Mouse (Mus musculus) intestine, embryonic 16.5 days (tissue): ENCODE data around the gene Kcnip1. TPM values are rescaled to one million over a fixed set of nuclear protein-coding genes. Genes with fewer than 3 reads are reported as not detected.
A peak's percentile ranks its signal among the peaks of the same experiment; 100 is the strongest.

ENCODE experiments used
- ATAC-seq: fragments of 200-750 bp; cut with Nextera tagmentation; 2 replicates; pipeline ENCODE4 v1.8.0; 2017; ENCODE audit warnings: moderate TSS enrichment, moderate library complexity
- H3K27ac ChIP-seq: fragments of 300-500 bp; sonication (generic); 2 replicates; pipeline ENCODE4 v1.5.1; 2014; ENCODE audit warnings: mild to moderate bottlenecking, low read length
- H3K27me3 ChIP-seq: fragments of 300-500 bp; sonication (generic); replicated peaks from 2 replicates; pipeline ENCODE4 v1.6.1; 2014; ENCODE audit warnings: low read length, control low read depth, mixed read lengths; ENCODE audit not compliant: control insufficient read depth, insufficient read depth
- H3K36me3 ChIP-seq: fragments of 300-500 bp; sonication (generic); 2 replicates; pipeline ENCODE4 v1.6.1; 2014; ENCODE audit warnings: low read length, control low read depth; ENCODE audit not compliant: control insufficient read depth, insufficient read depth
- H3K4me1 ChIP-seq: fragments of 300-500 bp; sonication (generic); 2 replicates; pipeline ENCODE4 v1.6.1; 2014; ENCODE audit warnings: low read length, control low read depth, mixed read lengths; ENCODE audit not compliant: control insufficient read depth, insufficient read depth
- H3K4me2 ChIP-seq: fragments of 300-500 bp; sonication (generic); 2 replicates; pipeline ENCODE4 v1.6.1; 2014; ENCODE audit warnings: low read depth, low read length, control low read depth
- H3K4me3 ChIP-seq: fragments of 300-500 bp; sonication (generic); 2 replicates; pipeline ENCODE4 v1.5.1; 2014; ENCODE audit warnings: mild to moderate bottlenecking, low read length
- H3K9ac ChIP-seq: fragments of 300-500 bp; sonication (generic); 2 replicates; pipeline ENCODE4 v1.6.1; 2014; ENCODE audit warnings: low read depth, low read length
- H3K9me3 ChIP-seq: fragments of 300-500 bp; sonication (generic); 2 replicates; pipeline ENCODE4 v1.6.1; 2016; ENCODE audit warnings: low read length, control low read depth; ENCODE audit not compliant: control insufficient read depth
- WGBS: fragments of 180-500 bp; shearing (Covaris S2); extraction: QIAGEN DNeasy Blood & Tissue Kit; methylation state at CpG from one replicate; pipeline ENCODE4 v1.1.7; 2014; 5-methylcytosine and 5-hydroxymethylcytosine counted together
- polyA plus RNA-seq: library from polyadenylated mRNA; unstranded; fragments of >200 nt; fragmentation: Nextera tagmentation; extraction: Ambion mirVana; gene quantifications from 2 replicates; pipeline ENCODE4 v1.2.1, GENCODE M21; 2015

The Kcnip1 gene
- polyA plus RNA-seq, 1 experiment from 2014 or later, result 8.9 TPM

GRCm38 (mm10) chr11:33902377-33902776 is 90.6 kb downstream of the Kcnip1 start:
- no peaks in the 10 kb centered on the region for H3K27me3 ChIP-seq
- ATAC-seq, result no peak
- H3K27ac ChIP-seq, result no peak overlapping the region
- no peaks in the 10 kb centered on the region for H3K36me3 ChIP-seq
- WGBS, result 72% methylated on average over 10 of the region's 10 CpGs
- H3K4me3 ChIP-seq, result no peak overlapping the region
- no peaks in the 10 kb centered on the region for H3K9me3 ChIP-seq
- H3K4me1 ChIP-seq, result no peaks in the 10 kb centered on the region
- no peak overlapping the region for H3K4me2 ChIP-seq
- no peak overlapping the region for H3K9ac ChIP-seq

GRCm38 (mm10) chr11:33901783-33902182 is 91.2 kb downstream of the Kcnip1 start:
- no peak for ATAC-seq
- WGBS, result 59% methylated on average over 2 of the region's 2 CpGs

GRCm38 (mm10) chr11:33891084-33891483 is 101.9 kb downstream of the Kcnip1 start:
- no peaks in the 10 kb centered on the region for H3K27me3 ChIP-seq
- H3K9me3 ChIP-seq, result no peaks in the 10 kb centered on the region
- H3K4me2 ChIP-seq, result no peak overlapping the region
- H3K4me3 ChIP-seq, result no peak overlapping the region
- no peaks in the 10 kb centered on the region for H3K36me3 ChIP-seq
- no peak for ATAC-seq
- no peak overlapping the region for H3K27ac ChIP-seq
- no peak overlapping the region for H3K9ac ChIP-seq
- H3K4me1 ChIP-seq, result no peaks in the 10 kb centered on the region
- 81% methylated on average over 4 of the region's 4 CpGs for WGBS

More at GRCm38 (mm10) chr11:33901783-33902182, 91.2 kb downstream of the Kcnip1 start:
- H3K4me1 ChIP-seq, result no peaks in the 10 kb centered on the region
- no peak overlapping the region for H3K27ac ChIP-seq
- H3K9me3 ChIP-seq, result no peaks in the 10 kb centered on the region
- H3K27me3 ChIP-seq, result no peaks in the 10 kb centered on the region
- H3K9ac ChIP-seq, result no peak overlapping the region
- no peak overlapping the region for H3K4me3 ChIP-seq
- H3K4me2 ChIP-seq, result no peak overlapping the region
- no peaks in the 10 kb centered on the region for H3K36me3 ChIP-seq

- Histone ChIP-seq H3K4me3 (no peak overlapping the region), H3K4me1 (no peaks in the 10 kb centered on the region), H3K4me2 (no peak overlapping the region), H3K36me3 (no peaks in the 10 kb centered on the region), H3K9ac (no peak overlapping the region), H3K27ac (no peak overlapping the region), H3K9me3 (no peaks in the 10 kb centered on the region), H3K27me3 (no peaks in the 10 kb centered on the region)
- WGBS, result 87% methylated on average over 2 of the region's 2 CpGs
- ATAC-seq, result no peak
Measured at GRCm38 (mm10) chr11:33890382-33890781, 102.6 kb downstream of the Kcnip1 start.

- no peak overlapping the region for H3K4me2 ChIP-seq
- no peaks in the 10 kb centered on the region for H3K27me3 ChIP-seq
- H3K9me3 ChIP-seq, result no peaks in the 10 kb centered on the region
- H3K9ac ChIP-seq, result no peak overlapping the region
- H3K27ac ChIP-seq, result no peak overlapping the region
- no peak for ATAC-seq
- WGBS, result 89% methylated on average over 3 of the region's 3 CpGs
- no peaks in the 10 kb centered on the region for H3K4me1 ChIP-seq
- H3K36me3 ChIP-seq, result no peaks in the 10 kb centered on the region
- no peak overlapping the region for H3K4me3 ChIP-seq
Measured at GRCm38 (mm10) chr11:33887660-33888059, 105.3 kb downstream of the Kcnip1 start.

GRCm38 (mm10) chr11:33885981-33886380 is 107.0 kb downstream of the Kcnip1 start:
- Histone ChIP-seq H3K4me3 (no peak overlapping the region), H3K9me3 (no peaks in the 10 kb centered on the region), H3K27me3 (no peaks in the 10 kb centered on the region), H3K27ac (no peak overlapping the region), H3K9ac (no peak overlapping the region), H3K4me2 (no peak overlapping the region), H3K4me1 (no peaks in the 10 kb centered on the region), H3K36me3 (no peaks in the 10 kb centered on the region)
- ATAC-seq, result no peak
- 86% methylated on average over 4 of the region's 4 CpGs for WGBS

GRCm38 (mm10) chr11:33882731-33883328 is 110.1 kb downstream of the Kcnip1 start:
- Histone ChIP-seq H3K9me3 (no peaks in the 10 kb centered on the region), H3K27me3 (no peaks in the 10 kb centered on the region), H3K4me2 (no peak overlapping the region), H3K4me1 (no peaks in the 10 kb centered on the region), H3K27ac (no peak overlapping the region), H3K4me3 (no peak overlapping the region), H3K36me3 (no peaks in the 10 kb centered on the region), H3K9ac (no peak overlapping the region)
- ATAC-seq, result no peak
- WGBS, result 79% methylated on average over 5 of the region's 5 CpGs

- H3K9ac ChIP-seq, result no peak overlapping the region
- no peaks in the 10 kb centered on the region for H3K9me3 ChIP-seq
- no peak overlapping the region for H3K4me3 ChIP-seq
- no peaks in the 10 kb centered on the region for H3K36me3 ChIP-seq
- H3K4me2 ChIP-seq, result no peak overlapping the region
- ATAC-seq, result no peak
- no peak overlapping the region for H3K27ac ChIP-seq
- H3K27me3 ChIP-seq, result no peaks in the 10 kb centered on the region
- peaks cover 8% of the 10 kb centered on the region for H3K4me1 ChIP-seq
Measured at GRCm38 (mm10) chr11:33874925-33875324, 118.0 kb downstream of the Kcnip1 start.

- peak; percentile 97 for ATAC-seq
Measured at GRCm38 (mm10) chr11:33873071-33873781, 119.7 kb downstream of the Kcnip1 start.

More at GRCm38 (mm10) chr11:33873071-33873781, 119.7 kb downstream of the Kcnip1 start:
- Histone ChIP-seq H3K27ac (peak overlapping the region; percentile 59; the same call in 1 of the 2 replicates), H3K4me3 (no peak overlapping the region), H3K36me3 (no peaks in the 10 kb centered on the region), H3K27me3 (no peaks in the 10 kb centered on the region), H3K4me2 (no peak overlapping the region), H3K4me1 (peaks cover 8% of the 10 kb centered on the region), H3K9me3 (no peaks in the 10 kb centered on the region), H3K9ac (no peak overlapping the region)
- 45% methylated on average over 10 of the region's 10 CpGs for WGBS
